Mouse (Mus musculus): Measurements from ENCODE around the gene Vash1. TPM values are rescaled to one million over a fixed set of nuclear protein-coding genes. Genes with fewer than 3 reads are reported as not detected.

The Vash1 gene
- polyA plus RNA-seq, 1 experiment from 2014 or later = 39.1 TPM

GRCm38 (mm10) chr12:86660466-86660865, 18.0 kb upstream of the Vash1 start:
- ATAC-seq (ENCODE audit: low FRiP score, low read depth) = no peak
- Histone ChIP-seq H3K4me2 (replicated peaks) (no peak overlapping the region), H3K4me1 (peaks cover 17% of the 10 kb centered on the region), H3K4me3 (no peak overlapping the region), H3K9ac (no peak overlapping the region), H3K27me3 (replicated peaks) (no peaks in the 10 kb centered on the region), H3K9me3 (no peaks in the 10 kb centered on the region), H3K27ac (no peak overlapping the region), H3K36me3 (no peaks in the 10 kb centered on the region)
- WGBS = 75% methylated on average over 2 of the region's 2 CpGs

- H3K4me3 ChIP-seq = no peak overlapping the region
- H3K4me2 ChIP-seq (replicated peaks) = no peak overlapping the region
- H3K9me3 ChIP-seq = no peaks in the 10 kb centered on the region
- H3K9ac ChIP-seq = no peak overlapping the region
- H3K4me1 ChIP-seq = 0 out of 2 replicates have a peak, but pooled peaks cover under 1% of the 10 kb centered on the region
- no peak for ATAC-seq (ENCODE audit: low FRiP score, low read depth)
- 73% methylated on average over 3 of the region's 3 CpGs for WGBS
- no peak overlapping the region for H3K27ac ChIP-seq
- H3K36me3 ChIP-seq = no peaks in the 10 kb centered on the region
- no peaks in the 10 kb centered on the region for H3K27me3 ChIP-seq (replicated peaks)
These were observed 12.8 kb upstream of the Vash1 start for GRCm38 (mm10) chr12:86665656-86666055.

GRCm38 (mm10) chr12:86668404-86668803, 10.1 kb upstream of the Vash1 start:
- H3K9ac ChIP-seq = no peak overlapping the region
- H3K9me3 ChIP-seq = no peaks in the 10 kb centered on the region
- H3K4me3 ChIP-seq = no peak overlapping the region
- no peaks in the 10 kb centered on the region for H3K27me3 ChIP-seq (replicated peaks)
- H3K36me3 ChIP-seq = no peaks in the 10 kb centered on the region
- no peak overlapping the region for H3K4me2 ChIP-seq (replicated peaks)
- no peak for ATAC-seq (ENCODE audit: low FRiP score, low read depth)
- H3K27ac ChIP-seq = no peak overlapping the region
- WGBS = 88% methylated on average over 2 of the region's 2 CpGs
- no peaks in the 10 kb centered on the region for H3K4me1 ChIP-seq

GRCm38 (mm10) chr12:86672105-86672504, 6.4 kb upstream of the Vash1 start:
- ATAC-seq (ENCODE audit: low FRiP score, low read depth) = no peak
- no peaks in the 10 kb centered on the region for H3K4me1 ChIP-seq
- H3K9ac ChIP-seq = no peak overlapping the region
- WGBS = 83% methylated on average over 4 of the region's 4 CpGs
- H3K36me3 ChIP-seq = no peaks in the 10 kb centered on the region
- H3K27me3 ChIP-seq (replicated peaks) = no peaks in the 10 kb centered on the region
- H3K4me2 ChIP-seq (replicated peaks) = no peak overlapping the region
- no peaks in the 10 kb centered on the region for H3K9me3 ChIP-seq
- no peak overlapping the region for H3K27ac ChIP-seq
- no peak overlapping the region for H3K4me3 ChIP-seq

GRCm38 (mm10) chr12:86672507-86672906, 6.0 kb upstream of the Vash1 start:
- Histone ChIP-seq H3K4me3 (no peak overlapping the region), H3K4me2 (replicated peaks) (no peak overlapping the region), H3K4me1 (no peaks in the 10 kb centered on the region), H3K27ac (no peak overlapping the region), H3K27me3 (replicated peaks) (no peaks in the 10 kb centered on the region), H3K9me3 (no peaks in the 10 kb centered on the region), H3K9ac (no peak overlapping the region), H3K36me3 (no peaks in the 10 kb centered on the region)
- ATAC-seq (ENCODE audit: low FRiP score, low read depth) = no peak
- WGBS = 82% methylated on average over 5 of the region's 5 CpGs

- Histone ChIP-seq H3K27me3 (replicated peaks) (no peaks in the 10 kb centered on the region), H3K4me3 (peak overlapping the region; percentile 94), H3K4me1 (peaks cover 36% of the 10 kb centered on the region), H3K9ac (peak overlapping the region; percentile 98), H3K27ac (peak overlapping the region; percentile 98), H3K9me3 (no peaks in the 10 kb centered on the region), H3K36me3 (peaks cover 19% of the 10 kb centered on the region), H3K4me2 (replicated peaks) (peak overlapping the region; percentile 88)
- peak; percentile 32; the same call in 1 of the 2 replicates for ATAC-seq (ENCODE audit: low FRiP score, low read depth)
- WGBS = under 1% methylated on average over 9 of the region's 9 CpGs
These were observed 1.0 kb downstream of the Vash1 start for GRCm38 (mm10) chr12:86679546-86679930.

GRCm38 (mm10) chr12:86679991-86680491, 1.5 kb downstream of the Vash1 start:
- Histone ChIP-seq H3K9ac (peak overlapping the region; percentile 98), H3K4me3 (peak overlapping the region; percentile 94), H3K27me3 (replicated peaks) (no peaks in the 10 kb centered on the region), H3K9me3 (no peaks in the 10 kb centered on the region), H3K4me2 (replicated peaks) (peak overlapping the region; percentile 88), H3K4me1 (peaks cover 36% of the 10 kb centered on the region), H3K27ac (peak overlapping the region; percentile 98; the same call in 1 of the 2 replicates), H3K36me3 (peaks cover 20% of the 10 kb centered on the region)
- no peak for ATAC-seq (ENCODE audit: low FRiP score, low read depth)
- WGBS = 23% methylated on average over 12 of the region's 12 CpGs

GRCm38 (mm10) chr12:86680591-86681193, 2.2 kb downstream of the Vash1 start:
- Histone ChIP-seq H3K9ac (peak overlapping the region; percentile 98), H3K27ac (no peak overlapping the region), H3K4me1 (peaks cover 39% of the 10 kb centered on the region), H3K4me2 (replicated peaks) (peak overlapping the region; percentile 88), H3K36me3 (peaks cover 27% of the 10 kb centered on the region), H3K4me3 (peak overlapping the region; percentile 94), H3K9me3 (no peaks in the 10 kb centered on the region), H3K27me3 (replicated peaks) (no peaks in the 10 kb centered on the region)
- 37% methylated on average over 11 of the region's 11 CpGs for WGBS
- no peak for ATAC-seq (ENCODE audit: low FRiP score, low read depth)

GRCm38 (mm10) chr12:86681626-86682025, 3.1 kb downstream of the Vash1 start:
- peaks cover 36% of the 10 kb centered on the region for H3K36me3 ChIP-seq
- H3K27ac ChIP-seq = no peak overlapping the region
- peaks cover 40% of the 10 kb centered on the region for H3K4me1 ChIP-seq
- H3K4me3 ChIP-seq = peak overlapping the region; percentile 24
- WGBS = 83% methylated on average over 9 of the region's 9 CpGs
- no peaks in the 10 kb centered on the region for H3K27me3 ChIP-seq (replicated peaks)
- no peaks in the 10 kb centered on the region for H3K9me3 ChIP-seq
- ATAC-seq (ENCODE audit: low FRiP score, low read depth) = no peak
- peak overlapping the region; percentile 88 for H3K4me2 ChIP-seq (replicated peaks)
- H3K9ac ChIP-seq = no peak overlapping the region

- Histone ChIP-seq H3K4me1 (peaks cover 40% of the 10 kb centered on the region), H3K36me3 (peaks cover 42% of the 10 kb centered on the region), H3K9me3 (no peaks in the 10 kb centered on the region), H3K9ac (0 out of 2 replicates have a peak overlapping the region, but pooled peaks have one; percentile 6), H3K4me2 (replicated peaks) (peak overlapping the region; percentile 88), H3K4me3 (peak overlapping the region; percentile 24; the same call in 1 of the 2 replicates), H3K27ac (no peak overlapping the region), H3K27me3 (replicated peaks) (no peaks in the 10 kb centered on the region)
- no peak for ATAC-seq (ENCODE audit: low FRiP score, low read depth)
- 88% methylated on average over 8 of the region's 8 CpGs for WGBS
These were observed 3.7 kb downstream of the Vash1 start for GRCm38 (mm10) chr12:86682178-86682577.

GRCm38 (mm10) chr12:86683698-86684097, 5.2 kb downstream of the Vash1 start:
- Histone ChIP-seq H3K9ac (no peak overlapping the region), H3K4me1 (peaks cover 40% of the 10 kb centered on the region), H3K27me3 (replicated peaks) (no peaks in the 10 kb centered on the region), H3K9me3 (no peaks in the 10 kb centered on the region), H3K27ac (no peak overlapping the region), H3K36me3 (peaks cover 55% of the 10 kb centered on the region), H3K4me2 (replicated peaks) (peak overlapping the region; percentile 88; the same call in 1 of the 2 replicates), H3K4me3 (no peak overlapping the region)
- no peak for ATAC-seq (ENCODE audit: low FRiP score, low read depth)
- WGBS = 77% methylated on average over 7 of the region's 7 CpGs

- WGBS = 81% methylated on average over 9 of the region's 9 CpGs
- no peak overlapping the region for H3K4me2 ChIP-seq (replicated peaks)
- H3K4me3 ChIP-seq = no peak overlapping the region
- no peaks in the 10 kb centered on the region for H3K27me3 ChIP-seq (replicated peaks)
- H3K36me3 ChIP-seq = peaks cover 68% of the 10 kb centered on the region
- no peak overlapping the region for H3K27ac ChIP-seq
- H3K9me3 ChIP-seq = no peaks in the 10 kb centered on the region
- H3K4me1 ChIP-seq = peaks cover 35% of the 10 kb centered on the region
- no peak for ATAC-seq (ENCODE audit: low FRiP score, low read depth)
- no peak overlapping the region for H3K9ac ChIP-seq
These were observed 6.8 kb downstream of the Vash1 start for GRCm38 (mm10) chr12:86685275-86685674.

Measured in neural tube, embryonic 12.5 days (tissue).